Mouse (Mus musculus): ENCODE results near the gene Prkn.

DNA sequence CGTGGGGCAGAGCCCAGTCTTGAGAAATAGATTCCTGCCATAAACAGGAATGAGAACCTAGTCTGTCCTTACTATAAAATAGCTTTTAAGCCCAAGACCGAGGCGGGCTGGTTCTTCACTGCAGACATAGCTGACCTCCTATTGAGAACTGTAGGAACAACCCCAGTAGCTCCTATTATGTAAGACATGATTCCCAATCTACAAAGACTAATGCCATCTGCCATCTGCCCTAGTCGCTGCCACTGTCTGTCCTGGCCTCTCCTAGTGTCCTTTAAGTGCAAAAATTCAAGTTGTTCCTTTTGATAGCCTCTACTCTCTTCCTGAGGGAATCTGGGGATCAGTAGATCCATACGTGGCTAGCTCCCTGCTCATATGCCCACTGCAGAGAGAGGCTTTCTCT lies 1074.3 kb downstream of the Prkn start:
- TF ChIP-seq ZC3H11A (IDR thresholded peaks at IDR 0.05; ENCODE audit: borderline replicate concordance, low read depth, low read length): no peak
- TF ChIP-seq CHD2 (IDR thresholded peaks at IDR 0.05; ENCODE audit: low read depth, low read length): no peak
- TF ChIP-seq MAFK (IDR thresholded peaks at IDR 0.05; ENCODE audit: insufficient read depth, low read depth, low read length): no peak
- no peak for TF ChIP-seq ZNF384 (IDR thresholded peaks at IDR 0.05; ENCODE audit: low read depth, low read length)
